Mouse (Mus musculus) CD4-positive, CD25-positive, alpha-beta regulatory T cell (primary cell): ENCODE measurements around the gene Wdr27. TPM values are rescaled to one million over a fixed set of nuclear protein-coding genes. Genes with fewer than 3 reads are reported as not detected.

Source experiments
- polyA plus RNA-seq: library from polyadenylated mRNA; unstranded; fragments of 100-300 nt; shearing (Covaris generic); gene quantifications from one replicate; pipeline ENCODE4 v1.2.1, GENCODE M21; 2017

Gene Wdr27
- 0.51 TPM for polyA plus RNA-seq

DNA sequence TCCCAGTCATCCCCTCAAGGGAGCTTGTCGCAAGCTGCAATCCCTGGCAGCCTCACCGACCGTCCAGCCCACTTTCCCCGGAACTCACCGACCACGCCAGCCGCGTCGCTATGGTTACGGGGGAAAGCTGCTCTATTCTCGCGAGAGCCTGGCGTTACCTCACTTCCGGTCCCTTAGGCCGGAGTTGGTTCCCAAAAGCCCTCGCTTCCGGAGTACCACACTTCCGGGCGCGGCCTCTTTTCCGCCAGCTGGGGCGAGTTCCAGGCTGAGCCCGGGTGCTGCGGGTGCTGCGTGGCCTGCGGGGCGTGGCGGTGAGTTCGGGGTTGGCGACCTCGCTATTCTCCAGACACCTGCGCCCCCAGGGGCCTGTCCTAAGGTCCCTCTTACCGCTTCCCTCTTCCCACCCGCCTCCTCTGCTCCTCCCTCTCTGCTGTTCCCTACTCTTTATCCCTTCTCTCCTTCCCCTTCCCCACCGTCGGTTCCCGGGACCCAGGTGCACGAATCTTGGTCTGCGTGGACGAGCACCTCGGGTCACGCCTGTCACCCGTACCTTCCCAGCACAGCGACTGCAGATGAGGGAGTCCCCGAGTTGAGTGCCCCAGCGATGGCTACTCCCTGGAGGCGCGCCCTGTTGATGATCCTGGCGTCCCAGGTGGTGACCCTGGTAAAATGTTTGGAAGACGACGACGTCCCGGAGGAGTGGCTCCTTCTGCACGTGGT is at the start of gene Wdr27, which contains the start of gene 1600012H06Rik:
TSS of gene Wdr27 (minus strand) at position 150 of the 720 bp plus-strand sequence.
TSS of gene 1600012H06Rik (plus strand) at position 176 of the 720 bp plus-strand sequence.

DNA sequence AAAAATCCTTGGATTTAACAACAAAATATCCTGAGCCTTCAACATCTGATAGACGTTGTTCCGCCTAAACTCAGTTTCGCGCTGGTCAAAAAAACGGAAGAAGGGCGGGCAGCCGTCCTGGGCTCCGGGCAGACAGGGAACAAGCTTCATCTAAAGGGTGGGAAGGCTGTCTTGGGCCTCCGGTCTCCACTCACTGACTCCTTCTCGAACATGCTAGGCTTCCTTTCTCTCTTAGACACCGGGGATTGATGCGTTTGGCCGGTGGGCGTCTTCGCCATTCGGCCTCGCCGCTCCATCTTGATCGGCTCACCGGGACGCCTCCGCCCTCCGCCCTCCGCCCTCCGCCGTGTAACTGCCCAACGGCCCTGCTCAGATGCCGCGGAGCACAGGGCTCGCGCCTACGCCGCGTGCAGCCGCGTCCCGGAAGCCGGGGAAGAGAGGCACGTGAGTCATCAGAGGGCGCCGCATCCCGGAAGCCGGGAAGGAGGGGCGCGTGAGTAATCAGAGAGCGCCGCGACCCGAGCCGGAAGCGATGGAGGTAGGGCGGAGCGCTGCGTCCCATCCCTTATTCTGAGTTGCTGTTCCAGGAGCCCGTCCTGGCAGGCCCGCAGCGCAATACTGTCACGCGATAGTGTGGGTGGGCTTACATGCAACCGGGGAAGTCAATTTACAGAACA is 35.5 kb upstream of the Wdr27 start, which contains the start of the genes 9030025P20Rik and Gm3417:
TSS of gene 9030025P20Rik (plus strand) at position 107 of the 677 bp plus-strand sequence.
TSS of gene Gm3417 (minus strand) at position 429 of the 677 bp plus-strand sequence.

DNA sequence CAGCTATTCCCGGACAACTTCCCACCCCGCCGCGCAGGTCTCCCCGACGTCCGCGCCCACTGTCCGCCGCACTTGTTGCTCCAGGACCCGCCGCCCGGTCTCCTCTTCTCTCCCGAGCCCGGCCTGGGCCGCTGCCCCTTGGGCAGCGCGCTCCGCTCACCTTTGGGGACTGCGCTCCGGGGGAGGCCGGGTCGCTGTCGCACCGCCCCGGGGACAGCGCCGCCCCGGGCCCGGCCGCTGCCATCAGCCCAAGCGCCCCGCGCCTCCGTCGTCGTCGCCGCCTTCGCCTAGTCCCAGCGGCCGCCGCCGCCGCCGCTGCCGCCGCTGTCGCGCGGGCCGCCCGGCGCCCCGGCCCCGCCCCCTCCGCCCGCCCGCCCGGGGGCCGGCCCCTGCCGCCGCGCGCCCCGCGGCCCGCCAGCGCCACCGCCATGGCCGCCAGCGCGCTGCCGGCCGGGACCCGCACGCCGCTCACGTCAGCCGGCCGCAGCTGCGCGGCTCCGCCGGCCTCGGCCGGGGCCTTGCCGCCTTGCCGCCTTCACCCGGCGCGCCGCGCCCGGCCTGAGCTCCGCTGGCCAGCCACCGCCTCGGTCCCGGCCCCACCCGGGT is 18.1 kb upstream of the Wdr27 start, which contains the start of gene Phf10:
TSS of gene Phf10 (minus strand) at position 323 of the 606 bp plus-strand sequence.

Other genes with a start within 250 kb of the Wdr27 start
- gene Thbs2, start 248.9 kb downstream of the Wdr27 start, polyA plus RNA-seq, result not detected
- gene 1600012H06Rik, start within 50 bp of the Wdr27 start, polyA plus RNA-seq, result 29.8 TPM
- gene Phf10, start 18.1 kb upstream of the Wdr27 start, polyA plus RNA-seq, result 44.9 TPM
- gene 9030025P20Rik, start 35.3 kb upstream of the Wdr27 start, polyA plus RNA-seq, result 21.7 TPM
- gene Gm3417, start 35.6 kb upstream of the Wdr27 start, polyA plus RNA-seq, result not detected
- gene Gm3435, start 67.0 kb upstream of the Wdr27 start, polyA plus RNA-seq, result 13.5 TPM
- 161 TPM for gene Ermard, start 98.0 kb upstream of the Wdr27 start, polyA plus RNA-seq
- 2.8 TPM for gene Tcte3, start 98.3 kb upstream of the Wdr27 start, polyA plus RNA-seq
- gene Gm3448, start 98.4 kb upstream of the Wdr27 start, polyA plus RNA-seq, result 2.7 TPM